Mouse (Mus musculus) frontal cortex, postnatal 25 days (tissue): ENCODE measurements around the gene Tro.

Experiments
- DNase-seq, 2 experiments: peaks; one replicate each; pipeline ENCODE4 v3.0.0; 2022; ENCODE audit warnings: low spot score in 2 of 2

Gene Tro

GRCm38 (mm10) chrX:150656908-150657796 lies at the start of gene Tro:
Gene Tro (minus strand): TSS chrX:150657583.
- peak in 1 of 2 experiments; percentile 11 for DNase-seq

GRCm38 (mm10) chrX:150677505-150677904 lies 20.1 kb upstream of the Tro start:
- no peak for DNase-seq

- DNase-seq, result no peak
Observed at GRCm38 (mm10) chrX:150662809-150663208, 5.4 kb upstream of the Tro start.

GRCm38 (mm10) chrX:150657797-150658118 lies 375 bp upstream of the Tro start:
- DNase-seq, result no peak

- peak in 1 of 2 experiments; percentile 17 for DNase-seq
Observed at GRCm38 (mm10) chrX:150656122-150656907, 1.1 kb downstream of the Tro start.

- DNase-seq, result no peak
Observed at GRCm38 (mm10) chrX:150636421-150636820, 21.0 kb downstream of the Tro start.

- no peak for DNase-seq
Observed at GRCm38 (mm10) chrX:150598882-150599281, 58.5 kb downstream of the Tro start.
